Mouse (Mus musculus) WW6 (cell line): ENCODE measurements around the gene Slu7.
A peak's percentile ranks its signal among the peaks of the same experiment; 100 is the strongest.

Experiments used
- DNase-seq: peaks from one replicate; pipeline ENCODE4 v3.0.0-alpha.2; 2013; ENCODE audit warnings: low read depth, low spot score

Slu7 gene

GRCm38 (mm10) chr11:43424386-43424785 is 9.2 kb upstream of the Slu7 start:
- no peak for DNase-seq

GRCm38 (mm10) chr11:43425166-43425709 is 8.3 kb upstream of the Slu7 start:
- no peak for DNase-seq

DNA sequence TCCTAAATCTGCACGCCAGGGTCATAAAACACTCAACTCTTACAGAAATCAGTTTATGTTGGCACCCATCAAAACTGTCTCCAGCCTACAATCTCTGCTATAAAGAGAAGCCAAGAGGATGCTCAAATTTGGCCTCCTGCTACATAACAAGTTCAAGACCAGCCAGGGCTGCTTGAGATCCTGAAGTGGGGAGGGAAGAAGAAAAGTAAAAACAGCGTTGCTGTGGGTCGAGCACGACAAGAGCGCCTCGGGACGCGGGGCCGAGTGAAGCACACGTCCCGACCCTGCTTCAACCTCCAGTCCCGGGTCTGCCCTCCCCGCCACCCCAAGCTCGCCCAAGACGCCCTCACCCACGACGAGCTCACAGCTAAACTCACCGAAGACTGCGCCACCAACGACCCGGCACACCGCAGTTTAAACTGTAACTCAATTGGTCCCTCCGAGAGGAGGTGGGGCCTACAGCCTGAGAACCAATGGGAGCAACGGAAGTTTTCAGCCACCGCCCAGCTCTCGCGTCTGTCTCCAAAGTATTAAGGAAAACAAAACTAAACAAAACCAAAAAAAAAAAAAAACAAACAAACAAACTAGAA is 7.6 kb upstream of the Slu7 start, which contains the start of gene Pttg1:
Pttg1 (minus strand) TSS at position 428 of the 590 bp plus-strand sequence.
- peak; percentile 79 for DNase-seq

- no peak for DNase-seq
Measured at GRCm38 (mm10) chr11:43426414-43426884, 7.1 kb upstream of the Slu7 start.

DNA sequence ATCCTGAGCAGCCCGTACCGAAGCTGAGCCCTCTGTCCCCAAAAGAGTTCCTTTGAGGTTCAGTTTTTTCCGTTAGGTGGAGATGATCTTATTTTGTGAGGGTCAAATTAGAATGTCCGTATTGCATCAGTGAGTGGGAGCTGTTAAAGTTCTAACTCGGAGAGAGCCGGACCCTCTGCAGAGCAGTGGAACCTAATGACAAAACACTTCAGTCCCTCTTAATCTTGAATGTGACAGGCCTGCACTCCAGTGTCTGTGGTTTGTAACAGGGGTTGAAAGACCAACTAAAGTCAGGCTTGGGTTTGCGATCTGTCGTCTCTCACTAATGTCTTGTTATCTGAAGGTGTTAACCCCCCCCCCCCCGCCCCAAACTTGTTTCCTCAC is 472 bp downstream of the Slu7 start:
- DNase-seq = no peak

GRCm38 (mm10) chr11:43441121-43441520 is 7.6 kb downstream of the Slu7 start:
- no peak for DNase-seq

- no peak for DNase-seq
Measured at GRCm38 (mm10) chr11:43443183-43443582, 9.6 kb downstream of the Slu7 start.

- DNase-seq = no peak
Measured at GRCm38 (mm10) chr11:43449916-43450315, 16.4 kb downstream of the Slu7 start.

- no peak for DNase-seq
Measured at GRCm38 (mm10) chr11:43451322-43451721, 17.8 kb downstream of the Slu7 start.

GRCm38 (mm10) chr11:43452266-43452665 is 18.7 kb downstream of the Slu7 start:
- DNase-seq = no peak

DNA sequence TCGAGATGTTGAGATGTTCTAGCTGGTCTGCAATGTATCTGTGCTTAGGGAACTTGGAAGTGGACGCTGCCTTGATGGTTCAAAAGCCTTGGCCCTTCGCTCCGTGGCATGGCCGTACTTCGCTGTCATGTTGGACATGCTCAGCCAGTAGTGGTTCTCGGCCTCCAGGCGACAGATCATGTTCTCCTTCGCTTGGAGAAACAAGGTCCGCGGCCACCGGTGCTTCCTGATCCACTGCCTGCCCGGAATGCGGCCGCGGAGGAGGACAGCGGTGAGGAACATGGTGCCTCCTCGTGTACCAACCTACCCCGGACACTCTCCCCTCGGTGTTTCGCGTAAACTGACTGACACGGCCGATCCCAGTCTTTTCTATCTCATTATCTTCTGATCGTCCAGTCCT is 29.7 kb downstream of the Slu7 start:
- no peak for DNase-seq

GRCm38 (mm10) chr11:43470118-43470517 is 36.6 kb downstream of the Slu7 start:
- DNase-seq = no peak

DNA sequence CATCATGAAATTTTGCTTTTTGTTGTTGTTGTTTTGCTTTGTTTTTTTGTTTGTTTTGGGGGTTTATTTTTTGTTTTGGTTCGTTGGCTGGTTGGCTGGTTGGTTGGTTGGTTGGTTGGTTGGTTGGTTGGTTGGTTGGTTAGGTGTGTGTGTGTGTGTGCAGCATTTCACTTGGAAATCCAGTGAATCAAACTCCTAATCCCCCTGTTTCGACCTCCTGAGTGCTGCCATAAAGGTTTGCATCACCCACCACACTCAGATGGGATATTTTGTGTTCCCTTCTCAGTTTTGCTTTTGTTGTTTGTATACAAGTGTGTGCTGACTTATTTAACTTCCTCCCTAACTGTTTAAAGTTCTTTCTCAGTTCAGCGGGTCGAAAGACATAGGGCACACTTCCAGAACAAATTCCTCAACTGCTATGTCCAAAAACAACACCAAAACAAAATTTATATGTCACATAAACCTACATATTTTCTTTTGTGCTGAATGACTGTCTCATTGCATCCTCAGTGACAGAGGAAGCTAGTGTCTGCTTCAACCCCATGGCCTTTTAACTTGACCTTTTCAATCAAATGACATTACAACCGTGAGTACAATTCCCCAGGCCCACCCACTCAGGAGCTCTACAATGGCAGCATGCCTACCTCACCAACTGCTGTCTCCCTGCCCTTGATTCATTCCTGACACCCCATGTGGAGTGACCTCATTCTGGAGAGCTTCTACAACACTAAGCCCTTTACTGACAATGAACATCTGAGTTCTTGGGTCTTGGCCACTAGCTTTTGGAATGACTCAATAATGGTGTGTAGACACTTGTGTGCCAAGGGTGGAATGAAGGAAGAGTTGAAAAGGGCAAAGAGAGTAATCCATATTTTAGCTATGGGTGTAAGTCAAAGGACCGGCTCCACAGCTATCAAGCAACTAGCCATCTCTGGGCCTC is 37.6 kb downstream of the Slu7 start:
- no peak for DNase-seq

DNA sequence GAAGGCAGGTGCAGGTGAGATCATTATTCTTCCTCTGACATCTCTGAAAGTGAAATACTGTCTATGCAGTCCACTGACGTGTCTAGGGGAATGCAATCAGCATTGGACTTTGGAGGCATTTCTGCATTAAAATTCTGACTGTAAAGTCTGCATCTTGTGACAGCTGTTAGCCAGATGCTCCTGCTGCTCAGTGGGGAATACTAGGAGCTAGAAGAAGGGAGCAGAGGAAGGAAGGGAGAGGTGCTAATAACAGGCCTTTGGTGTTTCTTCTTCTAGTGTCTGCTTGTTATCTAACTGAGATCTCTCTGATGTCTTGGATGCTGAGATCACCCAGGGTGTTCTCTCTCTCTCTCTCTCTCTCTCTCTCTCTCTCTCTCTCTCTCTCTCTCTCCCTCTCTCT is 39.6 kb downstream of the Slu7 start:
- DNase-seq = no peak

DNA sequence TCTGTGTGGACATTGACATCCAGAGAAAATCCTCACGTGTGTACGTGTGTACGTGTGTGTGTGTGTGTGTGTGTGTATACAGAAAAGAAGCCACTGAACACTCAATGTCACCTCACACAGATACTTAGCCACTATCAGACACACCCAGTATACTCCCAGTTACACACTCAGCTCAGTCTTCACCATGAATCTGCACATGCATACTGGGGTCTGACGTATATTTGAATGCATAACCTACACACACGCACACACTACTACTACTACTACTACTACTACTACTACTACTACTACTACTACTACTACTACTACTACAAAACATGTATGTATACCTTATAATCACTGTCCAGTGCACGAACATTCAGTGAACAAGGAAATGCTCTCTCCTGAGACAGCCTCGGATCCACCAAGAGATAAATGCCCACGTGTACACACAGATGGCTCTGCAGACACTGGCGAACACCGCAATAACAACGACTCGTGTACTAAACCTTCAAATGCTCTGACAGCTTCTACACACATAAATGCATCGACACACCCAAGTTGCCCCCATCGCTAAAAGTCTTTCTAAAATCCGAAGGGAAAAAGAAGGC is 40.2 kb downstream of the Slu7 start:
- DNase-seq = no peak

DNA sequence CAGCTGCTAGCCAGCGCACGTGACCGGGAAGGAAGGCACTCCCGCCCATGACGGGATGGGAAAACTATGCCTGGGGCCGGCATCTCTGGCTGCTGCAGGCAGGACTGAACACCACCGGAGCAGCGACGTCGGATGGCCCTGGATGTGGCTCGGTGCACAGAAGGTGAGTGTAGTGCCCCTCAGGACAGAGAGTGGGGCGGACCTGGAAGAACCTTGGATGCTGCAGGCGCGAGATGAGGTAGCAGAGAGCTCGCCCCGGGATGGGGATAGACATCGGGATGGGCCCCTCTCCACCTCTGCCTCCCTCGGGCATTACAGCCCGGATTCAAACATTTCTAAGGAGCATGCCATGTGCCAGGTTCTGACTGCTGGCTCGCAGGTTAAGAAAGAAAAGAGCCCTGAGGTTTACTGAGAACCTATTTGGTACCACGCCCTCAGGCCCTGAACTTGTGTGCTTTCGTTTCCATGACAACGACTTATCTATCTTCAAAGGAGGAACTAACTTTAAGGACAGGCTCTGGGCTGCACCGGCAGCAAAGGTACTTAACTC is 40.8 kb downstream of the Slu7 start, which contains the start of gene C1qtnf2:
C1qtnf2 (plus strand) TSS at position 52 of the 550 bp plus-strand sequence.
- DNase-seq = no peak

DNA sequence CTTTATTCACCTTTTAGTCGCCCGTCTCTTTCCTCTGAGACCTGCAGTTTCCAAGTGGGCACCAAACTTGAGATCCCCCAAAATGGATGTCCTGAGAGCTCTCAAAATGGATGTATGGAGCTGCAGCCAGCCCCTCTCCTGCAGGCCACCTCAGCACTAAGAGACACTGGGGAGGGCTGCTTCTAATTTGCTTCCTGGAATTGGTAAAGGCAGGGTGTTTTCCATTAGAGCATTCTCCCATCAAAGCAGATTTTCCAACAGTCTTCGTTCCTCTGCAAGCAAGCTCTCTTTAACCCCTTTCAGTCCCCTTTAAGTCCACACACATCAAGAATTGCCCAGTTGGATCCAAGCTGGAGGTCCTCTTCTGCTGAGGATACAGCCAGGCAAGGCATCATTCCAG is 45.8 kb downstream of the Slu7 start:
- DNase-seq = no peak

DNA sequence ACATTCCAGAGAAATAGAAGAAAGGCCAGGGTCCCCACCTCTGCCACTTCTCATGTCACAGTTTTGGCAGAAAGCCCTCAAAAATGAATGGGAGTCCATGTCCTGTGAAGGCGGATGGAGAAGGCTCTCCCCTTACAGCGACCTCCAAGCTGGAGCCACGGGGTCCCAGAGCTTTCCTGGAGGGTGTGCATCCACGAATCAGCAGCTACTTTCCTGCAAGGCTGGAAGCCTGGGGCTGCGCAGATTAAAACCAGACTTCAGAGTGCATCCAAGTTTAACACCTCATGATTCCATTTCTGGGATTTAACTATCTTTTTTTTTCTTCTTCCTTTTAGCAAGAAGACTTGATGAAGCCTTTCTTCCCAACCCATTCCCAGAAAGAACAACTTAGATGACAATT is 47.0 kb downstream of the Slu7 start:
- DNase-seq = no peak

DNA sequence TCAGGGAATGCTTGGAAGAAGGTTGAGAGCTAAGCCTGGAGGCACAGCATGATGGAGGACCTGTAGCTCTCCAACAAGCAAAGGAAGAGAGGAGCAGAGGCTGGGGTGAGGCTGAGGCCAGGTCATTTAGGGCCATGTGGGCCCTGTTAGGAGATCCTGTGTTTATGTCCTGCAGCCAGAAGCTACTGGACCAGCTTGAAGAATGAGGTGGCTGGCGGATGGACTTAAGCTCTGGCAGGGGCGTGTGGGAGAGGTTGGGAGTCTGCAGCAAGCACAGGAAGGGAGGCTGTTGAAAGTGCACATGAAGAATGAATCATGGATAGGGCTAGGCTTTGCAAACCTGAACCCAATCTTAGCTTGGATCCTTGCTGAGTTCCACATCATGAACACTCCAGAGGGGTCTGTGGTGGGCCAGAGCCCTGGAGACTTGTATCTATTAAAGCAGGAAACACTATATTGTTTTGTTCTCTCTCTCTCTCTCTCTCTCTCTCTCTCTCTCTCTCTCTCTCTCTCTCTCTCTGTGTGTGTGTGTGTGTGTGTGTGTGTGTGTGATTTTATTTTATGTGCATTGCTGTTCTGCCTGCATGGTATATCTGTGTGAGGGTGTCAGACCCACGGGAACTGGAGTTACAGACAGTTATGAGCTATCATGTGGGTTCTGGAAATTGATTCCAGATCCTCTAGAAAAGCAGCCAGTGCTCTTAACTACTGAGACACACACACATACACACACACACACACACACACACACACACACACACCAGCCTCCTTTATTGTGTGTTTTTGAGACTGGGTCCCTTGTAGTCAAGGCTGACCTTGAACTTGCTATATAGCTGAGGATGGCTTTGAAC is 48.4 kb downstream of the Slu7 start:
- no peak for DNase-seq

GRCm38 (mm10) chr11:43483122-43483792 is 49.7 kb downstream of the Slu7 start:
- no peak for DNase-seq
